23 mouse cellular contexts compared by ENCODE assay signal in genomic region chr10:12862047-12862446, GRCm38 (mm10). TPM values are rescaled to one million over a fixed set of nuclear protein-coding genes. Genes with fewer than 3 reads are reported as not detected.
DNase-seq lines count a peak whose midpoint lies in the region; ATAC-seq and TF ChIP-seq lines count a peak whose summit lies in the region.
"Had no signal": no experiment of that assay in that cellular context is flagged by ENCODE, and none has a peak within 500 bp of the region (broad histone marks: within the 10 kb centered on the region; RNA-seq: fewer than 3 reads in every experiment).

No protein-coding gene starts in this region.

- H3K9me3 ChIP-seq in heart, embryonic 15.5 days (replicated peaks): no peaks in the 10 kb centered on the region
- no peaks in the 10 kb centered on the region for H3K9me3 ChIP-seq in intestine, embryonic 15.5 days
- H3K9me3 ChIP-seq in intestine, postnatal 0 days (ENCODE audit: control insufficient read depth): no peaks in the 10 kb centered on the region
- no peaks in the 10 kb centered on the region for H3K9me3 ChIP-seq in forebrain, embryonic 13.5 days (replicated peaks)
- H3K9me3 ChIP-seq: embryonic facial prominence, embryonic 10.5 days; embryonic facial prominence, embryonic 12.5 days; G1E had no signal

- H3K36me3 ChIP-seq in heart, embryonic 15.5 days: peaks cover 13% of the 10 kb centered on the region
- H3K36me3 ChIP-seq in intestine, embryonic 15.5 days: no peaks in the 10 kb centered on the region
- H3K36me3 ChIP-seq in intestine, postnatal 0 days (ENCODE audit: control insufficient read depth, insufficient read depth): peaks cover 13% of the 10 kb centered on the region
- no peaks in the 10 kb centered on the region for H3K36me3 ChIP-seq in forebrain, embryonic 13.5 days (ENCODE audit: poor library complexity, severe bottlenecking)

- H3K4me3 ChIP-seq in heart, embryonic 15.5 days: no peak overlapping the region
- H3K4me3 ChIP-seq in intestine, embryonic 15.5 days (replicated peaks): no peak overlapping the region
- H3K4me3 ChIP-seq in intestine, postnatal 0 days (ENCODE audit: low read depth, low read length): no peak overlapping the region
- no peak overlapping the region for H3K4me3 ChIP-seq in forebrain, embryonic 13.5 days
- H3K4me3 ChIP-seq: embryonic facial prominence, embryonic 10.5 days; embryonic facial prominence, embryonic 12.5 days had no signal

- 50% methylated on average over 8 of the region's 8 CpGs for WGBS in heart, embryonic 15.5 days
- 61% methylated on average over 8 of the region's 8 CpGs for WGBS in intestine, embryonic 15.5 days
- 48% methylated on average over 8 of the region's 8 CpGs for WGBS in intestine, postnatal 0 days
- WGBS in forebrain, embryonic 13.5 days: 91% methylated on average over 8 of the region's 8 CpGs

- H3K27me3 ChIP-seq in heart, embryonic 15.5 days: no peaks in the 10 kb centered on the region
- H3K27me3 ChIP-seq in intestine, embryonic 15.5 days (replicated peaks): no peaks in the 10 kb centered on the region
- no peaks in the 10 kb centered on the region for H3K27me3 ChIP-seq in intestine, postnatal 0 days (replicated peaks; ENCODE audit: control insufficient read depth, insufficient read depth, low read length)
- no peaks in the 10 kb centered on the region for H3K27me3 ChIP-seq in forebrain, embryonic 13.5 days
- H3K27me3 ChIP-seq: embryonic facial prominence, embryonic 12.5 days; Patski had no signal

- 0 out of 2 replicates have a peak overlapping the region, but pooled peaks have one; percentile 3 for H3K27ac ChIP-seq in heart, embryonic 15.5 days
- H3K27ac ChIP-seq in intestine, embryonic 15.5 days: no peak overlapping the region
- H3K27ac ChIP-seq in intestine, postnatal 0 days (ENCODE audit: low read depth, low read length): no peak overlapping the region
- H3K27ac ChIP-seq in forebrain, embryonic 13.5 days: no peak overlapping the region
- H3K27ac ChIP-seq: embryonic facial prominence, embryonic 10.5 days; embryonic facial prominence, embryonic 12.5 days had no signal

- H3K9ac ChIP-seq in heart, embryonic 15.5 days: no peak overlapping the region
- H3K9ac ChIP-seq in intestine, embryonic 15.5 days: no peak overlapping the region
- no peak overlapping the region for H3K9ac ChIP-seq in intestine, postnatal 0 days (ENCODE audit: low read depth, low read length)
- H3K9ac ChIP-seq in forebrain, embryonic 13.5 days: no peak overlapping the region
- H3K9ac ChIP-seq: embryonic facial prominence, embryonic 12.5 days had no signal

- peaks cover 37% of the 10 kb centered on the region for H3K4me1 ChIP-seq in heart, embryonic 15.5 days (replicated peaks)
- no peaks in the 10 kb centered on the region; the same call in none of the 2 replicates for H3K4me1 ChIP-seq in intestine, embryonic 15.5 days (replicated peaks)
- H3K4me1 ChIP-seq in intestine, postnatal 0 days (replicated peaks; ENCODE audit: control insufficient read depth, insufficient read depth, low read length): peaks cover 7% of the 10 kb centered on the region
- H3K4me1 ChIP-seq in forebrain, embryonic 13.5 days: peaks cover 23% of the 10 kb centered on the region

- ATAC-seq in heart, embryonic 15.5 days (replicated peaks; ENCODE audit: insufficient number of reproducible peaks, insufficient read depth, low FRiP score, low read depth): no peak
- peak; percentile 75 for ATAC-seq in intestine, embryonic 15.5 days
- ATAC-seq in intestine, postnatal 0 days: peak; percentile 78
- no peak for ATAC-seq in forebrain, embryonic 13.5 days
- ATAC-seq: activated CD4-positive, CD25-positive, alpha-beta regulatory T cell, adult 4 months; CD4-positive, CD25-positive, alpha-beta regulatory T cell, adult 4 months; forebrain, embryonic 14.5 days; Patski had no signal

- H3K4me2 ChIP-seq in heart, embryonic 15.5 days: no peak overlapping the region
- H3K4me2 ChIP-seq in intestine, embryonic 15.5 days (replicated peaks): no peak overlapping the region
- H3K4me2 ChIP-seq in intestine, postnatal 0 days (replicated peaks; ENCODE audit: low read depth): no peak overlapping the region
- H3K4me2 ChIP-seq in forebrain, embryonic 13.5 days: no peak overlapping the region
- H3K4me2 ChIP-seq: embryonic facial prominence, embryonic 12.5 days had no signal

- TF ChIP-seq CTCF in intestine, postnatal 0 days (IDR thresholded peaks at IDR 0.05; ENCODE audit: low read depth): no peak

- DNase-seq in adrenal gland, adult 2 months: peak; percentile 24
- DNase-seq in adrenal gland, adult 18-20 months (ENCODE audit: low spot score in 2 of 2): no peak
- DNase-seq in heart, adult 9 months (ENCODE audit: low spot score in 2 of 2): no peak
- DNase-seq in urinary bladder, postnatal 4 days (ENCODE audit: low spot score in 2 of 2): no peak
- DNase-seq: adrenal gland, adult 8-10 months; adrenal gland, postnatal 36 days; B cell, adult 2 months; cerebellum, adult 11-12 months; cerebellum, adult 2 months; cerebellum, adult 9-10 months; cerebellum, postnatal 10 days; cerebellum, postnatal 25 days had no signal

RNA-seq across cellular contexts. Expression of gene Utrn, which starts 7.1 kb away (rescaled TPM):
- total RNA-seq in adrenal gland, adult 2 months (2021): 10 to 100 TPM; 70.3 to 81.8 TPM
- polyA plus RNA-seq in adrenal gland, adult 2 months (2012; rRNA removed): 21.7 and 25.4 TPM in 2 replicates
- total RNA-seq in adrenal gland, adult 18-20 months (2021): 10 to 100 TPM; 73.1 to 79.5 TPM
- polyA plus RNA-seq in heart, embryonic 15.5 days (2015; fragmentation: Nextera tagmentation; extraction: Ambion mirVana): 58.8 and 67.5 TPM in 2 replicates
- 43.8 and 46.2 TPM in 2 replicates for polyA plus RNA-seq in intestine, embryonic 15.5 days (2015; fragmentation: Nextera tagmentation; extraction: Ambion mirVana)
- 21.5 and 22.6 TPM in 2 replicates for polyA plus RNA-seq in intestine, postnatal 0 days (2015; fragmentation: Nextera tagmentation; extraction: Ambion mirVana)
- 18.7 and 22.0 TPM in 2 replicates for polyA plus RNA-seq in forebrain, embryonic 13.5 days (2015; fragmentation: Nextera tagmentation; extraction: Ambion mirVana)

Comparison
In these comparisons a context has a peak if more than half of its experiments do, and no peak if none do; other contexts are left out.
1. ATAC-seq: peak in intestine, embryonic 15.5 days (single experiment) and intestine, postnatal 0 days (single experiment); none in heart, embryonic 15.5 days (single experiment) and forebrain, embryonic 13.5 days (single experiment).